Mouse (Mus musculus) CH12.LX (cell line): ENCODE results near the gene Smg6.

ENCODE experiments used
- CHD2 ChIP-seq: IDR thresholded peaks from 2 replicates; pipeline ENCODE4 v1.6.1; 2011; ENCODE audit warnings: low read length, improper control_type of control experiment
- CTCF ChIP-seq, 2 experiments: IDR thresholded peaks in 1 of 2; conservative IDR thresholded peaks in 1 of 2; 2 replicates each; pipeline ENCODE4 v1.5.1; 2011 to 2012; ENCODE audit warnings: low read depth in 2 of 2, low read length in 2 of 2, improper control_type of control experiment in 1 of 2, inconsistent platforms in 1 of 2, mild to moderate bottlenecking in 1 of 2, moderate library complexity in 1 of 2
- GABPA ChIP-seq: IDR thresholded peaks from 2 replicates; pipeline ENCODE4 v1.6.1; 2012; ENCODE audit warnings: low read depth, low read length, improper control_type of control experiment, inconsistent platforms; ENCODE audit not compliant: insufficient replicate concordance
- KAT2A ChIP-seq: IDR thresholded peaks from 2 replicates; pipeline ENCODE4 v1.6.1; 2012; ENCODE audit warnings: low read length, improper control_type of control experiment, inconsistent platforms; ENCODE audit not compliant: insufficient replicate concordance
- MYC ChIP-seq: IDR thresholded peaks from 2 replicates; pipeline ENCODE4 v1.6.1; 2011; ENCODE audit warnings: low read depth, mild to moderate bottlenecking, improper control_type of control experiment, low read length
- POLR2A ChIP-seq: IDR thresholded peaks from 2 replicates; pipeline ENCODE4 v1.6.1; 2011; ENCODE audit warnings: low read depth, mild to moderate bottlenecking, improper control_type of control experiment, low read length
- RAD21 ChIP-seq: IDR thresholded peaks from 2 replicates; pipeline ENCODE4 v1.6.1; 2011; ENCODE audit warnings: low read depth, mild to moderate bottlenecking, low read length, improper control_type of control experiment, moderate library complexity
- ZNF384 ChIP-seq: IDR thresholded peaks from 2 replicates; pipeline ENCODE4 v1.6.1; 2012; ENCODE audit warnings: low read depth, low read length, improper control_type of control experiment, inconsistent platforms

- TF ChIP-seq CTCF (conservative IDR thresholded peaks at IDR 0.05 in 1 of 2, IDR thresholded peaks at IDR 0.05 in 1 of 2; ENCODE audit: low read depth in 2 of 2, low read length in 2 of 2) (no peak), POLR2A (no peak), GABPA (no peak), ZNF384 (no peak), MYC (no peak), KAT2A (no peak), CHD2 (no peak; the same call in 1 of the 2 replicates), RAD21 (no peak)
Observed at GRCm38 (mm10) chr11:74896901-74897677, 28.5 kb upstream of the Smg6 start, which contains the start of gene Sgsm2.
